Mouse (Mus musculus): ENCODE data around the gene Tmppe. TPM values are rescaled to one million over a fixed set of nuclear protein-coding genes. Genes with fewer than 3 reads are reported as not detected.

The Tmppe gene
- polyA plus RNA-seq, 1 experiment = 11.4 TPM

DNA sequence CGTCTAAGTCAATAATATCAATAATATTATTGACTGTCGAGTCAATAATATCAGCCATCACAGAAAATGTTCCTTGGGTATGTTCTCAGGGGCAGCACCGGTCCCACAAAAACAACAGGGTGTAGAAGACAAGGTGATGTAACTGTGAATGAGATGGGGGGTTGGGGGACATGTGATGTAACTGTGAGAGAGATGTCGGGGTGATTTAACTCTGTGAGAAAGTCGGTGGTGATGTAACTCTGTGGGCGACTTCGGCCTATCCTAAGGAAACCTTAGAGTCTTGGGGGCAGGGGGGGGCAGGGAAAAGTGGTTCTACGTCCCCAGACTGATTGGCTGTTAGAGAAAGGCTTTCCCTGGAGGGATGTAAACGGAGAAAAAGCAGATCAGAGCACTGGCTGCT, 41.3 kb downstream of the Tmppe start:
- no peak for TF ChIP-seq POLR2A (IDR thresholded peaks at IDR 0.05; ENCODE audit: low read depth, low read length)
- no peak for TF ChIP-seq CTCF (conservative IDR thresholded peaks at IDR 0.05; ENCODE audit: insufficient read depth, insufficient read length, low read depth, low read length)
- H3K27me3 ChIP-seq (replicated peaks; ENCODE audit: control insufficient read depth, insufficient read depth, low read length) = no peaks in the 10 kb centered on the region
- no peak overlapping the region for H3K4me3 ChIP-seq (ENCODE audit: insufficient read depth, low read depth, low read length)
- H3K36me3 ChIP-seq (ENCODE audit: control insufficient read depth, insufficient read depth, low read length) = no peaks in the 10 kb centered on the region; the same call in 1 of the 2 replicates
- H3K4me1 ChIP-seq (ENCODE audit: control insufficient read depth, insufficient read depth, low read length) = no peaks in the 10 kb centered on the region
- H3K27ac ChIP-seq (ENCODE audit: insufficient read depth, low read depth, low read length) = no peak overlapping the region
- DNase-seq = no peak
- 95% methylated on average over 9 of the region's 9 CpGs for WGBS

DNA sequence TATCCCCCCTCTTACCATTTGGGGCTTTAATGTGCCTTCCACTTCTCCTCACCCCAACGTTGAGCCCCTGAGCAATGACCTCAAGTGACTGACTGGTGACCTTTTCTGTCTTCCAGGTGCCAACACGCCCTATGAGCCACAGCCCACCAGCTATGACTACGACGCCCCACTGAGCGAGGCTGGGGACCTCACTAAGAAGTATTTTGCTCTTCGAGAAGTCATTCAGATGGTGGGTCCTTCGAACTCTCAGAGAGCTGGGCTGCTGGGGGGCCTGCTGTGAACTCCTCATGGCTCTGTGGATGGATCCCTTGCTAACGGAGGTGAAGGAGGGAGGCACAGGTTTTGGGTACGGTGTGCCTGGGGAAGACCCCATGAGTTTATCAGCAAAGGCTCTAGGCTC, 42.0 kb downstream of the Tmppe start:
- Histone ChIP-seq H3K36me3 (ENCODE audit: control insufficient read depth, insufficient read depth, low read length) (no peaks in the 10 kb centered on the region; the same call in 1 of the 2 replicates), H3K27me3 (replicated peaks; ENCODE audit: control insufficient read depth, insufficient read depth, low read length) (no peaks in the 10 kb centered on the region), H3K4me3 (ENCODE audit: insufficient read depth, low read depth, low read length) (no peak overlapping the region), H3K4me1 (ENCODE audit: control insufficient read depth, insufficient read depth, low read length) (no peaks in the 10 kb centered on the region), H3K27ac (ENCODE audit: insufficient read depth, low read depth, low read length) (no peak overlapping the region)
- DNase-seq = no peak
- WGBS = 88% methylated on average over 9 of the region's 9 CpGs
- TF ChIP-seq CTCF (conservative IDR thresholded peaks at IDR 0.05; ENCODE audit: insufficient read depth, insufficient read length, low read depth, low read length) (no peak), POLR2A (IDR thresholded peaks at IDR 0.05; ENCODE audit: low read depth, low read length) (no peak)

DNA sequence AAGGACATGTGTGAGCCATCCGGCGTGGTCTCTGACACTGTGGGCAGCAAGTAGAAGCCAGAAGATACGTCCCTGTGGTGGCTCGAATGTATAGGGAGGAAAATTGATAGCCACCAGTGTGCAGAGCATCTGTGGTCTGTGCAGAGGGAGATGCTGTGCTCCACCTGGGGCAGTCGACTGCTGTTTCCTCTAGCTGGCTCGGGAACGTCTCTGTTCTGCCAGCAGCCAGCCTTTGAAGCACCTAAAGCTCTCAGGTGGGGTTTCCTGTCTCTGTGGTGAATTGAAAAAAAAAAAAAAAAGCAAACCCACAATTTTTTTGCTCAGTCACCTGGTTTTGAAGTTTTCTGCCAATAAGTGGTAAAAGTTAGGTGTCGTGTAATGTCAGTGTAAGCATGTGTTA, 42.4 kb downstream of the Tmppe start:
- H3K36me3 ChIP-seq (ENCODE audit: control insufficient read depth, insufficient read depth, low read length) = no peaks in the 10 kb centered on the region; the same call in 1 of the 2 replicates

DNA sequence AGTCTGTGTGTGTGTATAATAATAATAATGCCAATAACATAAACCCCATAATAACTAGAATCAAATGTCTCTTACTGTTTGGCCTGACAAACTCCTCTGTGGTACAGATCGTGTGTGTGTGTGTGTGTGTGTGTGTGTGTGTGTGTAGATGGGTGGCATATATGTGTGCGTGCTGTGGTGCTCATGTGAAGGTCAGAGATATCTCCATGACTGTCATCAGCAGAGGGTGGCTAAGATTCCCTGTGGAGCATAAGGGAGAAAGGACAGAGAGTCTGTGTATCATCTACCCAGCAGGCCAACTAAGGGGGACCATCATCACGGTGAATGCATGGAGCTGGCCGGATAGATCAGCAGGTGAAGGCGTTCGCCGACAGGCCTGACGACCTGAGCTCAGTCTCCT, 46.0 kb downstream of the Tmppe start:
- no peaks in the 10 kb centered on the region for H3K4me1 ChIP-seq (ENCODE audit: control insufficient read depth, insufficient read depth, low read length)
- H3K4me3 ChIP-seq (ENCODE audit: insufficient read depth, low read depth, low read length) = no peak overlapping the region
- no peaks in the 10 kb centered on the region; the same call in 1 of the 2 replicates for H3K36me3 ChIP-seq (ENCODE audit: control insufficient read depth, insufficient read depth, low read length)
- no peak overlapping the region for H3K27ac ChIP-seq (ENCODE audit: insufficient read depth, low read depth, low read length)
- 93% methylated on average over 8 of the region's 8 CpGs for WGBS
- DNase-seq = no peak
- TF ChIP-seq POLR2A (IDR thresholded peaks at IDR 0.05; ENCODE audit: low read depth, low read length) = no peak
- no peak for TF ChIP-seq CTCF (conservative IDR thresholded peaks at IDR 0.05; ENCODE audit: insufficient read depth, insufficient read length, low read depth, low read length)
- no peaks in the 10 kb centered on the region for H3K27me3 ChIP-seq (replicated peaks; ENCODE audit: control insufficient read depth, insufficient read depth, low read length)

More for the DNA sequence above, 42.4 kb downstream of the Tmppe start:
- TF ChIP-seq POLR2A (IDR thresholded peaks at IDR 0.05; ENCODE audit: low read depth, low read length) (no peak), CTCF (conservative IDR thresholded peaks at IDR 0.05; ENCODE audit: insufficient read depth, insufficient read length, low read depth, low read length) (no peak)
- H3K27ac ChIP-seq (ENCODE audit: insufficient read depth, low read depth, low read length) = no peak overlapping the region
- no peaks in the 10 kb centered on the region for H3K27me3 ChIP-seq (replicated peaks; ENCODE audit: control insufficient read depth, insufficient read depth, low read length)
- 92% methylated on average over 8 of the region's 8 CpGs for WGBS
- H3K4me3 ChIP-seq (ENCODE audit: insufficient read depth, low read depth, low read length) = no peak overlapping the region
- no peaks in the 10 kb centered on the region for H3K4me1 ChIP-seq (ENCODE audit: control insufficient read depth, insufficient read depth, low read length)
- DNase-seq = no peak

DNA sequence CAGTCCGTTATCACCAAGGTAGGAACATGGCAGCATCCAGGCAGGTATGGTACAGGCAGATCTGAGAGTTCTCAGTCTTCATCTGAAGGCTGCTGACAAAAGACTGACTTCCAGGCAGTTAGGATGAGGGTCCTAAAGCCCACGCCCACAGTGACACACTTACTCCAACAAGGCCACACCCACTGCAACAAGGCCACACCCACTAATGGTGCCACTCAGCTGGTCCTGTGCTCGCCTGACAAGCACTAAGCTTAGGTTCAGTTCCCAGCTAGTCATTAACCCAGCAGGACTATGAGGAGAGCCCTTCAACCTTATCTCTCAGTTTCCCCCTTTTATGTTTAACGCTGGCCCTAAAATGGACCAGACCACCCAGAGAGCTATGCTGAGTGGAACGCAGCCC, 47.8 kb downstream of the Tmppe start:
- no peaks in the 10 kb centered on the region for H3K27me3 ChIP-seq (replicated peaks; ENCODE audit: control insufficient read depth, insufficient read depth, low read length)
- no peak overlapping the region for H3K27ac ChIP-seq (ENCODE audit: insufficient read depth, low read depth, low read length)
- TF ChIP-seq CTCF (conservative IDR thresholded peaks at IDR 0.05; ENCODE audit: insufficient read depth, insufficient read length, low read depth, low read length) = no peak
- TF ChIP-seq POLR2A (IDR thresholded peaks at IDR 0.05; ENCODE audit: low read depth, low read length) = no peak
- H3K4me3 ChIP-seq (ENCODE audit: insufficient read depth, low read depth, low read length) = no peak overlapping the region
- no peaks in the 10 kb centered on the region; the same call in 1 of the 2 replicates for H3K36me3 ChIP-seq (ENCODE audit: control insufficient read depth, insufficient read depth, low read length)
- 82% methylated on average over 5 of the region's 5 CpGs for WGBS
- H3K4me1 ChIP-seq (ENCODE audit: control insufficient read depth, insufficient read depth, low read length) = no peaks in the 10 kb centered on the region
- DNase-seq = no peak

DNA sequence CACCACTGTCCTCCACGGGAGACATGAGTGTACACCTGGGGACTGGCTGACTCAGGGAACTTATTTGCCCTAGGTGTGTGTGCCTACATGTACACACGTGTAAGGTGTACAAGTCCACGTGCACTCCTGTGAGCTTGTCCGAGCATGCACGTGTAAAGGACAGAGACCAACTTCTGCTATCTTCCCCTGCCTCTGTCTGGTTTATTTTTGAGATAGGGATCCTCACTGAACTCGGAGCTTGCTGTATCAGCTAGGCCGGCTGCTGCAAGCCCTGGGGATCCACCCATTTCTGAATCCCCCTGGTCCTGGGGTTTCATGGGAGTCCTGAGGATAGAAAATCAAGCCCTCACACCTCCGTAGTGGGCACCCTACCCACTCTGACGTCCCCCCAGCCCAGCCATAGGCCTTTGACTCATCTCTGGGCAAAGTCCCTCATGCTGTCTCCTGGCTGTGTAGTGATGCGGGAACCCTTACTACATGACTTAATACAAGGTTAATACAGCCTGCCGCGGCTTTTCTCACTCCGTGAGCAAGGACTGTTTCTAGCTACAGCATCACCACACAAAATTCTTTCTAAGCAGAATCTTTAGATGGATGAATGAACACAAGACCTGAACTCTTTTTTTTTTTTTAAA, 48.3 kb downstream of the Tmppe start:
- TF ChIP-seq CTCF (conservative IDR thresholded peaks at IDR 0.05; ENCODE audit: insufficient read depth, insufficient read length, low read depth, low read length) = no peak
- TF ChIP-seq POLR2A (IDR thresholded peaks at IDR 0.05; ENCODE audit: low read depth, low read length) = no peak
- H3K27ac ChIP-seq (ENCODE audit: insufficient read depth, low read depth, low read length) = no peak overlapping the region
- WGBS = 67% methylated on average over 13 of the region's 13 CpGs

DNA sequence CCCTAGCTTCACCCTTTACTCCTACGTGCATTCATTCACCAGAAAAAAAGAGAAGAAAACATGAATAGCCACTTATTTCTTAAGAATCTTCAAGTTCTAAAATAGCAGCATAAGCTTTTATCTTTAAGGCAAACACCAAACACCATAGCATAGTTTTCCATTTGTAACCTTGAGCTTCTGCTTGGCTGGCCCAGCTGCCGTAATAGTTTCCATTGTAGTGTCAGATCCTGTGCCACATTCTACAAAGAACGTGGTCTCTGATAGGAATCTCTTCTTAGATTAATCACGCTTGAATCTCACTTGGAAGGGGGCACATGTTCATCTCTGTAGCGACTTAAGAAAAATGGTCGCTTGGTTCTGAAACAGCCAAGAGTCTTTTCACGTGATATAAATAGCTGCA, 50.7 kb downstream of the Tmppe start:
- TF ChIP-seq CTCF (conservative IDR thresholded peaks at IDR 0.05; ENCODE audit: insufficient read depth, insufficient read length, low read depth, low read length) = no peak
- no peak for TF ChIP-seq POLR2A (IDR thresholded peaks at IDR 0.05; ENCODE audit: low read depth, low read length)
- H3K36me3 ChIP-seq (ENCODE audit: control insufficient read depth, insufficient read depth, low read length) = no peaks in the 10 kb centered on the region; the same call in 1 of the 2 replicates
- H3K27ac ChIP-seq (ENCODE audit: insufficient read depth, low read depth, low read length) = no peak overlapping the region
- no peak overlapping the region for H3K4me3 ChIP-seq (ENCODE audit: insufficient read depth, low read depth, low read length)
- no peaks in the 10 kb centered on the region for H3K4me1 ChIP-seq (ENCODE audit: control insufficient read depth, insufficient read depth, low read length)
- 85% methylated on average over 7 of the region's 7 CpGs for WGBS
- DNase-seq = no peak
- H3K27me3 ChIP-seq (replicated peaks; ENCODE audit: control insufficient read depth, insufficient read depth, low read length) = no peaks in the 10 kb centered on the region

More for the DNA sequence above, 48.3 kb downstream of the Tmppe start:
- no peak for DNase-seq
- Histone ChIP-seq H3K4me3 (ENCODE audit: insufficient read depth, low read depth, low read length) (no peak overlapping the region), H3K36me3 (ENCODE audit: control insufficient read depth, insufficient read depth, low read length) (no peaks in the 10 kb centered on the region; the same call in 1 of the 2 replicates), H3K27me3 (replicated peaks; ENCODE audit: control insufficient read depth, insufficient read depth, low read length) (no peaks in the 10 kb centered on the region), H3K4me1 (ENCODE audit: control insufficient read depth, insufficient read depth, low read length) (no peaks in the 10 kb centered on the region)

Measured in kidney, adult 2 months (tissue).